Mouse (Mus musculus) brain, embryonic 14.5 days (tissue): ENCODE measurements at regions not wholly inside any gene's neighbourhood (a gene's known extent, or its start where the extent isn't known, plus 50 kb on each side); places are given as distances from the start of the nearest gene placed in this dataset.

Experiments used
- DNase-seq: peaks from one replicate; pipeline ENCODE4 v3.0.0-alpha.2; 2011; ENCODE audit warnings: low read depth
- CTCF ChIP-seq: fragments of 200-500 bp; IDR thresholded peaks from 2 replicates; pipeline ENCODE4 v1.5.1; 2012; ENCODE audit warnings: inconsistent platforms, mild to moderate bottlenecking, moderate library complexity, borderline replicate concordance; ENCODE audit not compliant: insufficient read depth, insufficient read length; ENCODE audit errors: extremely low read depth
- POLR2A ChIP-seq: fragments of 200-500 bp; IDR thresholded peaks from 2 replicates; pipeline ENCODE4 v1.6.1; 2012; ENCODE audit warnings: mild to moderate bottlenecking, inconsistent platforms, borderline replicate concordance; ENCODE audit not compliant: poor library complexity, insufficient read depth, insufficient read length, severe bottlenecking; ENCODE audit errors: extremely low read depth

DNA sequence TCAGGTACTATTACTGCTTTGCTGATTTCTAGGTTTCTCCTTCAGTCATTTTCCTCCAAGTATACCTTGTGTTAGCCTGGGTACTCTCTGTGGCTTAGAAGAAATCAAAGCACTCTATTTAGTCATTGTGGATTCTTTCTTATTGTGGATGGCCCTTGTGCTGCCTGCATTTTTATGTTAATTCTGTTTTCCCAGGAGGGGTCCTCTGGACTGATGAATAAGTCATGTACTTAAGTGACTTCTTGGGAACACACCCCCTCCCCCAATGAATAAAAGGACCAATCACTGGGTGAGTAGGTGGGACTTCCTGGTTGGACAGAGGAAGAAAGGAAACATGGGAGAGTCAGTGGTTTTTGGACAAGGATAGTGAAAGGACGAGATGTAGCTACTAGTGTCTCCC, 128.1 kb upstream of the Cntn4 start:
- no peak for DNase-seq
- no peak for TF ChIP-seq CTCF
- no peak for TF ChIP-seq POLR2A

DNA sequence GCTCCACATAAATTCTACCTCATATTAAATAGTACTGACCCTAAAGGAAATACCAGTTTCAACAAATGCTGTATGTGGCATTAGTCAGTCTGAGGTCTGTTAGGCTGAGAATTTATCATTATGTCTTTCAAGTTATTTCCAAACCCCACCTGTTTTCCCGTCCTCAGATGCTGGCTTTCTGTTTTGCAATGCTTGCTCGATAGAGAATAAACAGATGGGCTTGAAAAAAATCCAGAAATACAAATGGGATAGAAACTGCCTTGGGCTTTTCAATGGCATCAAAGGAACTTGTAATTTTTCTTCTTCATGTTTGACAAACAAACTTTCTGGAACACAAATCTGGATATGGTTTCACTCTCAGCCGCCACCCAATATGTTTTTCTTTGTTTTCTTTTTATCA, 109.2 kb upstream of the Cntn4 start:
- peak; percentile 30 for DNase-seq
- TF ChIP-seq POLR2A: no peak
- no peak for TF ChIP-seq CTCF

DNA sequence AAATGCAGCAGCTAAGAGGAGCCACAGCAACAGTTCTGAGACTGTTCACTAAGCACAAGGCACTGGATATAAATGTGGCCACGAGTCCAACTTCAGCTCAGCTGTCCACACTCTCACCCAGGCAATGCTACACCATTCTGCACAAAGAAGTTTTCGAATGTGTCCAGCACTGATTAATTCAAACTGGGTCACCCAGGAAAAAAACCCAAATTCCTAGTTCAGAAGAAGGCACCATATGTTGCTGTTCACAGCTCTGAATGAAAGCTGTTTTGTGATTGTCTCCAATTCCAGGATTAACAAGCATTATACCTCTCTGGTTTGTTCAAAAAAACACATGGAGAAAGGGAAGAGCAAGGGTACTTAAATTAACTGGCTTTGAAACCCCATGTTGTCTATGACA, 108.4 kb upstream of the Cntn4 start:
- TF ChIP-seq CTCF (no peak), POLR2A (no peak)

DNA sequence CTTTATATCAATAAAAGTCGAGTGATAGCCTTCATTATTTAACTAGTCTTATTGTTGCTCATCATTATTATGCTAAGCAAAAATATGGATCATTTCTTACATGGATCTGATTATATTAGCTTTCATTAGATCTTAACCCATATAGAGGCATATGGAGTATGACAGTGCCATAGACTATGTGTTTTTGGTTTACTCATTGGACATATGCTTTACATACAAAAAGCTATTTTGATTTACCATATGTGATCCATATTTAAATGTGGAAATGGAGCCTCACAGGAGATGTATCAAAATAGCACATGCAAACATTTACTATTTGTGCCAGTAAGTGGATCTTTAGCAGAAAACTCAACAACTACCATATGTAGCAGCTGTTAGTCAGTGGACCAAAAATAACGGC, 73.2 kb upstream of the Cntn4 start:
- peak; percentile 16 for DNase-seq
- TF ChIP-seq CTCF (no peak), POLR2A (no peak)

More for the DNA sequence above, 108.4 kb upstream of the Cntn4 start:
- peak; percentile 37 for DNase-seq
